Mouse (Mus musculus): ENCODE results near the gene Zfhx3.

Gene Zfhx3

GRCm38 (mm10) chr8:108625571-108626120 is 683.2 kb downstream of the Zfhx3 start:
- in situ Hi-C loops (cut with MboI; ENCODE audit: low sequenced_read_pairs): no loop called here

- in situ Hi-C loops (cut with MboI; ENCODE audit: low sequenced_read_pairs): no loop called here
These were observed 688.6 kb downstream of the Zfhx3 start for GRCm38 (mm10) chr8:108631069-108631468.

- in situ Hi-C loops (cut with MboI; ENCODE audit: low sequenced_read_pairs): no loop called here
These were observed 691.8 kb downstream of the Zfhx3 start for GRCm38 (mm10) chr8:108634282-108634681.

GRCm38 (mm10) chr8:108637887-108638286 is 695.4 kb downstream of the Zfhx3 start:
- in situ Hi-C loops (cut with MboI; ENCODE audit: low sequenced_read_pairs): no loop called here

- in situ Hi-C loops (cut with MboI; ENCODE audit: low sequenced_read_pairs): no loop called here
These were observed 703.2 kb downstream of the Zfhx3 start for GRCm38 (mm10) chr8:108645660-108646059.

GRCm38 (mm10) chr8:108647556-108647955 is 705.1 kb downstream of the Zfhx3 start:
- in situ Hi-C loops (cut with MboI; ENCODE audit: low sequenced_read_pairs): no loop called here

- in situ Hi-C loops (cut with MboI; ENCODE audit: low sequenced_read_pairs): no loop called here
These were observed 706.5 kb downstream of the Zfhx3 start for GRCm38 (mm10) chr8:108648993-108649392.

- in situ Hi-C loops (cut with MboI; ENCODE audit: low sequenced_read_pairs): no loop called here
These were observed 708.4 kb downstream of the Zfhx3 start for GRCm38 (mm10) chr8:108650837-108651236.

GRCm38 (mm10) chr8:108661486-108662093 is 719.1 kb downstream of the Zfhx3 start:
- in situ Hi-C loops (cut with MboI; ENCODE audit: low sequenced_read_pairs): no loop called here

- in situ Hi-C loops (cut with MboI; ENCODE audit: low sequenced_read_pairs): no loop called here
These were observed 720.3 kb downstream of the Zfhx3 start for GRCm38 (mm10) chr8:108662766-108663165.

GRCm38 (mm10) chr8:108671939-108672515 is 729.6 kb downstream of the Zfhx3 start:
- in situ Hi-C loops (cut with MboI; ENCODE audit: low sequenced_read_pairs): no loop called here

GRCm38 (mm10) chr8:108675001-108675525 is 732.6 kb downstream of the Zfhx3 start:
- in situ Hi-C loops (cut with MboI; ENCODE audit: low sequenced_read_pairs): no loop called here

GRCm38 (mm10) chr8:108689694-108690093 is 747.2 kb downstream of the Zfhx3 start:
- in situ Hi-C loops (cut with MboI; ENCODE audit: low sequenced_read_pairs): no loop called here

- in situ Hi-C loops (cut with MboI; ENCODE audit: low sequenced_read_pairs): no loop called here
These were observed 748.4 kb downstream of the Zfhx3 start for GRCm38 (mm10) chr8:108690576-108691455.

GRCm38 (mm10) chr8:108691456-108692238 is 749.2 kb downstream of the Zfhx3 start:
- in situ Hi-C loops (cut with MboI; ENCODE audit: low sequenced_read_pairs): no loop called here

- in situ Hi-C loops (cut with MboI; ENCODE audit: low sequenced_read_pairs): no loop called here
These were observed 749.8 kb downstream of the Zfhx3 start for GRCm38 (mm10) chr8:108692239-108692627.

GRCm38 (mm10) chr8:108692669-108693665 is 750.5 kb downstream of the Zfhx3 start:
- in situ Hi-C loops (cut with MboI; ENCODE audit: low sequenced_read_pairs): no loop called here

- in situ Hi-C loops (cut with MboI; ENCODE audit: low sequenced_read_pairs): no loop called here
These were observed 751.4 kb downstream of the Zfhx3 start for GRCm38 (mm10) chr8:108693841-108694240.

- in situ Hi-C loops (cut with MboI; ENCODE audit: low sequenced_read_pairs): no loop called here
These were observed 752.1 kb downstream of the Zfhx3 start for GRCm38 (mm10) chr8:108694516-108694915.
